Mouse (Mus musculus) stomach, embryonic 15.5 days (tissue): ENCODE measurements at regions not wholly inside any gene's neighbourhood (a gene's known extent, or its start where the extent isn't known, plus 50 kb on each side); places are given as distances from the start of the nearest gene placed in this dataset.

ENCODE experiments used
- ATAC-seq: fragments of 200-750 bp; cut with Nextera tagmentation; 2 replicates; pipeline ENCODE4 v1.8.0; 2017; ENCODE audit warnings: low read depth, moderate number of reproducible peaks, moderate TSS enrichment; ENCODE audit not compliant: insufficient read depth, low FRiP score
- H3K27ac ChIP-seq: fragments of 300-500 bp; sonication (generic); 2 replicates; pipeline ENCODE4 v1.5.1; 2015; ENCODE audit warnings: mild to moderate bottlenecking, inconsistent platforms
- H3K27me3 ChIP-seq: fragments of 300-500 bp; sonication (generic); replicated peaks from 2 replicates; pipeline ENCODE4 v1.6.1; 2015; ENCODE audit warnings: inconsistent platforms
- H3K36me3 ChIP-seq: fragments of 300-500 bp; sonication (generic); 2 replicates; pipeline ENCODE4 v1.6.1; 2015; ENCODE audit warnings: inconsistent platforms
- H3K4me1 ChIP-seq: fragments of 300-500 bp; sonication (generic); 2 replicates; pipeline ENCODE4 v1.6.1; 2015; ENCODE audit warnings: inconsistent platforms
- H3K4me2 ChIP-seq: fragments of 300-500 bp; sonication (generic); 2 replicates; pipeline ENCODE4 v1.6.1; 2015; ENCODE audit warnings: mild to moderate bottlenecking, inconsistent platforms
- H3K4me3 ChIP-seq: fragments of 300-500 bp; sonication (generic); replicated peaks from 2 replicates; pipeline ENCODE4 v1.5.1; 2015; ENCODE audit warnings: inconsistent platforms
- H3K9ac ChIP-seq: fragments of 300-500 bp; sonication (generic); 2 replicates; pipeline ENCODE4 v1.6.1; 2015; ENCODE audit warnings: inconsistent platforms
- H3K9me3 ChIP-seq: fragments of 300-500 bp; sonication (generic); 2 replicates; pipeline ENCODE4 v1.6.1; 2016; ENCODE audit warnings: inconsistent platforms
- WGBS: fragments of 180-500 bp; shearing (Covaris S2); methylation state at CpG from one replicate; pipeline ENCODE4 v1.1.7; 2015; 5-methylcytosine and 5-hydroxymethylcytosine counted together

GRCm38 (mm10) chrX:68622141-68622540 lies 56.2 kb upstream of the Fmr1 start:
- Histone ChIP-seq H3K36me3 (no peaks in the 10 kb centered on the region), H3K9ac (no peak overlapping the region), H3K9me3 (no peaks in the 10 kb centered on the region), H3K4me3 (no peak overlapping the region), H3K27me3 (no peaks in the 10 kb centered on the region), H3K27ac (no peak overlapping the region), H3K4me2 (no peak overlapping the region), H3K4me1 (no peaks in the 10 kb centered on the region)
- 67% methylated on average over 3 of the region's 3 CpGs for WGBS
- ATAC-seq = no peak
